In the genomic region with DNA sequence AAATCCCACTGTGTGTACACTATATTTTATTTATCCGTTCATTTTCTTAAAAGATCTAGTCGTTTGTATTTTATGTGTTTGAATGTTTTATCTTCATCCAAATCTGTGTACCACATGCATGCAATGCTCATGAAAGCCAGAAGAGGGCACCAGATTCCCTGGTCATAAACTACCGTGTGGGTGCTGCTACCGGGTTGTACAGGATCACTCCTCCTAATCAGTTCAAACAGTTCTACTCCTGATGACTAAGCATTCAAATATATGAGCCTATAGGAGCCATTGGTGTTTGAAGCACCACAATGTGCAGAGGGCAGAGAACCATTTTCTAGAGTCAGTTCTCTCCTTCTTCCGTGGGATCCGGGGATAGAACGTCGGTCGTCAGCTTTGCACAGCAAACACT, we compare ENCODE assay signal across 10 mouse cellular contexts. TPM values are rescaled to one million over a fixed set of nuclear protein-coding genes. Genes with fewer than 3 reads are reported as not detected.
A peak's percentile ranks its signal among the peaks of the same experiment; 100 is the strongest.
DNase-seq lines count a peak whose midpoint lies in the region; ATAC-seq and TF ChIP-seq lines count a peak whose summit lies in the region.
"Had no signal": no experiment of that assay in that cellular context is flagged by ENCODE, and none has a peak within 500 bp of the region (broad histone marks: within the 10 kb centered on the region; RNA-seq: fewer than 3 reads in every experiment).

No protein-coding gene starts in this region.

- no peak for DNase-seq in kidney, postnatal 0 days (ENCODE audit: low spot score)
- peak; percentile 77 for DNase-seq in MEL-GATA-1-ER (ENCODE audit: extremely low read depth, low read depth)
- DNase-seq in naive thymus-derived CD4-positive, alpha-beta T cell, adult 2 months (ENCODE audit: low read depth): peak; percentile 68
- no peak for DNase-seq in frontal cortex, postnatal 36 days (ENCODE audit: low spot score in 2 of 2)
- DNase-seq in layer of hippocampus, adult 11-12 months (ENCODE audit: low spot score): no peak
- DNase-seq in midbrain, embryonic 11.5 days (ENCODE audit: low spot score, missing footprints): no peak

- TF ChIP-seq CTCF in kidney, postnatal 0 days (IDR thresholded peaks at IDR 0.05; ENCODE audit: low read depth): peak; percentile 70

- no peak for ATAC-seq in kidney, postnatal 0 days (replicated peaks; ENCODE audit: low FRiP score, low read depth)
- no peak for ATAC-seq in kidney, embryonic 15.5 days (replicated peaks; ENCODE audit: low FRiP score)
- ATAC-seq in inflammation-experienced regulatory T-cells, adult 6 months: peak; percentile 35
- no peak for ATAC-seq in midbrain, embryonic 11.5 days (ENCODE audit: low FRiP score)

- no peak overlapping the region for H3K27ac ChIP-seq in kidney, postnatal 0 days
- H3K27ac ChIP-seq in kidney, embryonic 15.5 days: no peak overlapping the region
- H3K27ac ChIP-seq in midbrain, embryonic 11.5 days (ENCODE audit: low read depth, low read length): no peak overlapping the region
- H3K27ac ChIP-seq: stomach, embryonic 15.5 days had no signal

- H3K27me3 ChIP-seq in kidney, postnatal 0 days (ENCODE audit: insufficient read depth, low read length): no peaks in the 10 kb centered on the region
- H3K27me3 ChIP-seq in kidney, embryonic 15.5 days: peaks cover 10% of the 10 kb centered on the region
- no peaks in the 10 kb centered on the region; the same call in 1 of the 2 replicates for H3K27me3 ChIP-seq in midbrain, embryonic 11.5 days (ENCODE audit: control insufficient read depth, insufficient read depth, low read length)
- H3K27me3 ChIP-seq: lung, embryonic 15.5 days; stomach, embryonic 15.5 days had no signal

- no peaks in the 10 kb centered on the region for H3K9me3 ChIP-seq in kidney, postnatal 0 days (replicated peaks; ENCODE audit: low read length)
- H3K9me3 ChIP-seq in kidney, embryonic 15.5 days (replicated peaks): no peaks in the 10 kb centered on the region
- no peaks in the 10 kb centered on the region for H3K9me3 ChIP-seq in midbrain, embryonic 11.5 days (ENCODE audit: control insufficient read depth, low read length)
- H3K9me3 ChIP-seq: lung, embryonic 15.5 days; stomach, embryonic 15.5 days had no signal

- no peaks in the 10 kb centered on the region for H3K4me1 ChIP-seq in kidney, postnatal 0 days (replicated peaks; ENCODE audit: insufficient read depth, low read length)
- H3K4me1 ChIP-seq in kidney, embryonic 15.5 days: 0 out of 2 replicates have a peak, but pooled peaks cover 2% of the 10 kb centered on the region
- H3K4me1 ChIP-seq in midbrain, embryonic 11.5 days (ENCODE audit: control insufficient read depth, insufficient read depth, low read length): peaks cover 2% of the 10 kb centered on the region; the same call in 1 of the 2 replicates
- H3K4me1 ChIP-seq: stomach, embryonic 15.5 days had no signal

- H3K4me3 ChIP-seq in kidney, postnatal 0 days (replicated peaks; ENCODE audit: low read depth, low read length): no peak overlapping the region
- no peak overlapping the region for H3K4me3 ChIP-seq in kidney, embryonic 15.5 days (replicated peaks)
- no peak overlapping the region for H3K4me3 ChIP-seq in midbrain, embryonic 11.5 days (ENCODE audit: low read depth, low read length)
- H3K4me3 ChIP-seq: lung, embryonic 15.5 days; stomach, embryonic 15.5 days had no signal

- H3K36me3 ChIP-seq in kidney, postnatal 0 days (ENCODE audit: insufficient read depth, low read length): no peaks in the 10 kb centered on the region
- H3K36me3 ChIP-seq in kidney, embryonic 15.5 days: no peaks in the 10 kb centered on the region
- no peaks in the 10 kb centered on the region for H3K36me3 ChIP-seq in midbrain, embryonic 11.5 days (ENCODE audit: control insufficient read depth, insufficient read depth, low read length)
- H3K36me3 ChIP-seq: lung, embryonic 15.5 days; stomach, embryonic 15.5 days had no signal

- no peak overlapping the region for H3K9ac ChIP-seq in kidney, postnatal 0 days (ENCODE audit: low read depth, low read length)
- H3K9ac ChIP-seq in kidney, embryonic 15.5 days: no peak overlapping the region
- no peak overlapping the region for H3K9ac ChIP-seq in midbrain, embryonic 11.5 days (ENCODE audit: low read length)
- H3K9ac ChIP-seq: lung, embryonic 15.5 days; stomach, embryonic 15.5 days had no signal

- H3K4me2 ChIP-seq in kidney, postnatal 0 days (ENCODE audit: low read length): no peak overlapping the region
- no peak overlapping the region for H3K4me2 ChIP-seq in kidney, embryonic 15.5 days
- H3K4me2 ChIP-seq in midbrain, embryonic 11.5 days: no peak overlapping the region
- H3K4me2 ChIP-seq: lung, embryonic 15.5 days; stomach, embryonic 15.5 days had no signal

- WGBS in kidney, postnatal 0 days: 70% methylated on average over 9 of the region's 9 CpGs
- 61% methylated on average over 9 of the region's 9 CpGs for WGBS in kidney, embryonic 15.5 days
- 66% methylated on average over 9 of the region's 9 CpGs for WGBS in midbrain, embryonic 11.5 days

RNA-seq across cellular contexts. Expression of a gene that starts 11.7 kb away (rescaled TPM):
- polyA plus RNA-seq in kidney, postnatal 0 days (2015; fragmentation: Nextera tagmentation; extraction: Ambion mirVana): 2.1 and 2.2 TPM in 2 replicates
- polyA plus RNA-seq in kidney, embryonic 15.5 days (2015; fragmentation: Nextera tagmentation; extraction: Ambion mirVana): 2.5 and 2.8 TPM in 2 replicates
- 1 to 10 TPM in 1 of 3 experiments, under 1 TPM in 2; 0.19 to 3.3 (median 0.20) TPM for polyA plus RNA-seq in inflammation-experienced regulatory T-cells, adult 6 months (2017; shearing (Covaris generic))
- 3.2 and 3.5 TPM in 2 replicates for polyA plus RNA-seq in midbrain, embryonic 11.5 days (2014; fragmentation: Nextera tagmentation; extraction: Ambion mirVana)

RNA-seq across cellular contexts. Expression of a gene that starts 59.8 kb away (rescaled TPM):
- 61.2 and 70.1 TPM in 2 replicates for polyA plus RNA-seq in kidney, postnatal 0 days (2015; fragmentation: Nextera tagmentation; extraction: Ambion mirVana)
- polyA plus RNA-seq in kidney, embryonic 15.5 days (2015; fragmentation: Nextera tagmentation; extraction: Ambion mirVana): 68.1 and 75.6 TPM in 2 replicates
- polyA plus RNA-seq in inflammation-experienced regulatory T-cells, adult 6 months (2017; shearing (Covaris generic)): 10 to 100 TPM; 39.7 to 49.5 (median 45.1) TPM
- 70.8 and 78.5 TPM in 2 replicates for polyA plus RNA-seq in midbrain, embryonic 11.5 days (2014; fragmentation: Nextera tagmentation; extraction: Ambion mirVana)

Comparison
In these comparisons a context has a peak if more than half of its experiments do, and no peak if none do; other contexts are left out.
1. DNase-seq: peak in MEL-GATA-1-ER (single experiment) and naive thymus-derived CD4-positive, alpha-beta T cell, adult 2 months (single experiment); none in kidney, postnatal 0 days (single experiment), frontal cortex, postnatal 36 days (0 of 2), layer of hippocampus, adult 11-12 months (single experiment) and midbrain, embryonic 11.5 days (single experiment).